Mouse (Mus musculus): ENCODE data around the gene Lyve1. TPM values are rescaled to one million over a fixed set of nuclear protein-coding genes. Genes with fewer than 3 reads are reported as not detected.

Lyve1 gene
- polyA plus RNA-seq, 1 experiment from 2014 or later = 0.23 TPM

- H3K4me2 ChIP-seq (ENCODE audit: low read depth, severe bottlenecking) = no peak overlapping the region
- ATAC-seq (ENCODE audit: insufficient number of reproducible peaks, low FRiP score, low TSS enrichment, low read depth) (no peak), DNase-seq (ENCODE audit: low spot score) (no peak)
- H3K4me1 ChIP-seq (ENCODE audit: control insufficient read depth, insufficient read depth, low read length) = no peaks in the 10 kb centered on the region
- no peaks in the 10 kb centered on the region for H3K9me3 ChIP-seq (ENCODE audit: control insufficient read depth, low read length)
- H3K9ac ChIP-seq (ENCODE audit: low read length) = no peak overlapping the region
- WGBS = 82% methylated on average over 4 of the region's 4 CpGs
- no peaks in the 10 kb centered on the region for H3K27me3 ChIP-seq (ENCODE audit: control insufficient read depth, insufficient read depth, low read length)
- H3K4me3 ChIP-seq (ENCODE audit: low read depth, low read length) = no peak overlapping the region
- H3K27ac ChIP-seq (replicated peaks; ENCODE audit: low read depth, low read length) = no peak overlapping the region
- peaks cover 5% of the 10 kb centered on the region; the same call in 1 of the 2 replicates for H3K36me3 ChIP-seq (ENCODE audit: control insufficient read depth, insufficient read depth, low read length)
Measured at GRCm38 (mm10) chr7:110823593-110823992, 39.4 kb downstream of the Lyve1 start.

- H3K9me3 ChIP-seq (ENCODE audit: control insufficient read depth, low read length) = no peaks in the 10 kb centered on the region
- H3K4me3 ChIP-seq (ENCODE audit: low read depth, low read length) = no peak overlapping the region
- no peaks in the 10 kb centered on the region for H3K4me1 ChIP-seq (ENCODE audit: control insufficient read depth, insufficient read depth, low read length)
- ATAC-seq (ENCODE audit: insufficient number of reproducible peaks, low FRiP score, low TSS enrichment, low read depth) = no peak
- no peak overlapping the region for H3K9ac ChIP-seq (ENCODE audit: low read length)
- peaks cover 5% of the 10 kb centered on the region; the same call in 1 of the 2 replicates for H3K36me3 ChIP-seq (ENCODE audit: control insufficient read depth, insufficient read depth, low read length)
- no peaks in the 10 kb centered on the region for H3K27me3 ChIP-seq (ENCODE audit: control insufficient read depth, insufficient read depth, low read length)
- 75% methylated on average over 8 of the region's 8 CpGs for WGBS
- DNase-seq (ENCODE audit: low spot score) = no peak
- H3K4me2 ChIP-seq (ENCODE audit: low read depth, severe bottlenecking) = no peak overlapping the region
- no peak overlapping the region for H3K27ac ChIP-seq (replicated peaks; ENCODE audit: low read depth, low read length)
Measured at GRCm38 (mm10) chr7:110823076-110823475, 40.0 kb downstream of the Lyve1 start.

DNA sequence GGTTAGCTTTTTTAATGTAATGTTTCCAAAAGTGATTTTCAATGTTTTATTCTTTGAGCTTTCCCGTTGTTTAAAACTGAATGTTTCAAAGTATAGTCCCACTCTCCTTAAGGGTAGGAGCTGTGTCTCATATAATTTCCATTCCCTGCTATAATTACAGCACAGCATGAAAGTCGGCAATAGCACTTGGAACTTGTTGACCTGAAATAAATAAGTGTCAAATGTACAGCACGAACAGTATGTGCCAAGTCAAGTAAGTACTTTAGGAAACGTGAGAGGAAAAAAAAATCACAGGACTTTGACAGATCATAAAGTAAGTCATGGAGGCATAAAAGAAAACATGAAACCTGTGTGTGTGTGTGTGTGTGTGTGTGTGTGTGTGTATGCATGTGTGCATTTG, 41.0 kb downstream of the Lyve1 start:
- H3K36me3 ChIP-seq (ENCODE audit: control insufficient read depth, insufficient read depth, low read length) = peaks cover 5% of the 10 kb centered on the region; the same call in 1 of the 2 replicates
- H3K4me1 ChIP-seq (ENCODE audit: control insufficient read depth, insufficient read depth, low read length) = no peaks in the 10 kb centered on the region
- H3K4me3 ChIP-seq (ENCODE audit: low read depth, low read length) = no peak overlapping the region
- no peak overlapping the region for H3K27ac ChIP-seq (replicated peaks; ENCODE audit: low read depth, low read length)
- DNase-seq (ENCODE audit: low spot score) = no peak
- no peaks in the 10 kb centered on the region for H3K27me3 ChIP-seq (ENCODE audit: control insufficient read depth, insufficient read depth, low read length)
- no peak for ATAC-seq (ENCODE audit: insufficient number of reproducible peaks, low FRiP score, low TSS enrichment, low read depth)
- 61% methylated on average over 4 of the region's 4 CpGs for WGBS
- H3K9me3 ChIP-seq (ENCODE audit: control insufficient read depth, low read length) = no peaks in the 10 kb centered on the region
- no peak overlapping the region for H3K4me2 ChIP-seq (ENCODE audit: low read depth, severe bottlenecking)
- H3K9ac ChIP-seq (ENCODE audit: low read length) = no peak overlapping the region

DNA sequence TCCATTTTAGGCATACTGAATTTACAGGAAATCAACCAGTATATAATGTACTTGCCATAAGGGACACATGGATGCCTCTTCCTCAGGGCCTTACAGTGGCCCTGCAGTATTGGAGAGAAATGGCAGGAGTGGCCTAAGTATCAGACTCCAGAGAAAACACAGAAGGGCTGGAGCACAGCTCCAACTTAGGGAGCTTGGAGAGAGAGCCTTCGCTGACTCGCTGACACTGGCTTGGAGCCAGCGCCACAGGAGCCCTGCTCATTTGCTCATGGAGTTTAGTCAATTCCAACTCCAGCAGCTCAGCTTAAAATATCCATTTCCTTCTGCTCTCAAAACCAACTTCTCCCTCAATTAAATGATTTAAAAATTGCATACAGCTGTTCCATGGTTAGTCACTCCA, 41.4 kb downstream of the Lyve1 start:
- no peak overlapping the region for H3K9ac ChIP-seq (ENCODE audit: low read length)
- no peaks in the 10 kb centered on the region for H3K4me1 ChIP-seq (ENCODE audit: control insufficient read depth, insufficient read depth, low read length)
- no peaks in the 10 kb centered on the region for H3K9me3 ChIP-seq (ENCODE audit: control insufficient read depth, low read length)
- no peak overlapping the region for H3K4me3 ChIP-seq (ENCODE audit: low read depth, low read length)
- H3K36me3 ChIP-seq (ENCODE audit: control insufficient read depth, insufficient read depth, low read length) = peaks cover 5% of the 10 kb centered on the region; the same call in 1 of the 2 replicates
- no peaks in the 10 kb centered on the region for H3K27me3 ChIP-seq (ENCODE audit: control insufficient read depth, insufficient read depth, low read length)
- ATAC-seq (ENCODE audit: insufficient number of reproducible peaks, low FRiP score, low TSS enrichment, low read depth) (no peak), DNase-seq (ENCODE audit: low spot score) (no peak)
- H3K4me2 ChIP-seq (ENCODE audit: low read depth, severe bottlenecking) = no peak overlapping the region
- 71% methylated on average over 3 of the region's 3 CpGs for WGBS
- H3K27ac ChIP-seq (replicated peaks; ENCODE audit: low read depth, low read length) = no peak overlapping the region

DNA sequence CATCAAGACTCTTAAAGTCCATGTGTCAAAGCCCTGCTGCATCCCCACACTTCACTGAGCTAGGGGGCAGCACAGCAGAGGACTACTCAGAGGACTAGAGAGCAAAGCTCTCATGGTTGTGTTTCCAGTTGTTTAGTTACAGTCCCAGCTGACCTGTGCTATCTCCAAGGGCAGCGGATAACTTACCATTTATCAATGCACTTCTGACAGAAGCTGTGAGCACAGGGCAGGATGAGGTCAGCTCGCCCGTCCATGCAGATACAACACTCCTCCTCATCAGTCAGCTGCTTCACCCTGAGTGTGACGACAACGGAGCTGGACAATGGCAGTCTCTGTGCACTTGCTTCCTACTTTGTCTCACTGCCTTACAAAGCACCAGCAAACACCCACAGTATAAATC, 42.0 kb downstream of the Lyve1 start:
- ATAC-seq (ENCODE audit: insufficient number of reproducible peaks, low FRiP score, low TSS enrichment, low read depth) = no peak
- Histone ChIP-seq H3K27me3 (ENCODE audit: control insufficient read depth, insufficient read depth, low read length) (no peaks in the 10 kb centered on the region), H3K9me3 (ENCODE audit: control insufficient read depth, low read length) (no peaks in the 10 kb centered on the region), H3K27ac (replicated peaks; ENCODE audit: low read depth, low read length) (no peak overlapping the region), H3K4me1 (ENCODE audit: control insufficient read depth, insufficient read depth, low read length) (no peaks in the 10 kb centered on the region), H3K9ac (ENCODE audit: low read length) (no peak overlapping the region), H3K36me3 (ENCODE audit: control insufficient read depth, insufficient read depth, low read length) (peaks cover 5% of the 10 kb centered on the region; the same call in 1 of the 2 replicates), H3K4me3 (ENCODE audit: low read depth, low read length) (no peak overlapping the region), H3K4me2 (ENCODE audit: low read depth, severe bottlenecking) (no peak overlapping the region)
- 70% methylated on average over 5 of the region's 5 CpGs for WGBS
- no peak for DNase-seq (ENCODE audit: low spot score)

GRCm38 (mm10) chr7:110818787-110819350, 44.2 kb downstream of the Lyve1 start:
- DNase-seq (ENCODE audit: low spot score) (no peak), ATAC-seq (ENCODE audit: insufficient number of reproducible peaks, low FRiP score, low TSS enrichment, low read depth) (no peak)
- Histone ChIP-seq H3K9me3 (ENCODE audit: control insufficient read depth, low read length) (no peaks in the 10 kb centered on the region), H3K27me3 (ENCODE audit: control insufficient read depth, insufficient read depth, low read length) (no peaks in the 10 kb centered on the region), H3K4me1 (ENCODE audit: control insufficient read depth, insufficient read depth, low read length) (no peaks in the 10 kb centered on the region), H3K9ac (ENCODE audit: low read length) (no peak overlapping the region), H3K27ac (replicated peaks; ENCODE audit: low read depth, low read length) (no peak overlapping the region), H3K36me3 (ENCODE audit: control insufficient read depth, insufficient read depth, low read length) (peaks cover 4% of the 10 kb centered on the region; the same call in 1 of the 2 replicates), H3K4me3 (ENCODE audit: low read depth, low read length) (no peak overlapping the region), H3K4me2 (ENCODE audit: low read depth, severe bottlenecking) (no peak overlapping the region)
- WGBS = 93% methylated on average over 11 of the region's 11 CpGs

GRCm38 (mm10) chr7:110818206-110818605, 44.8 kb downstream of the Lyve1 start:
- H3K4me1 ChIP-seq (ENCODE audit: control insufficient read depth, insufficient read depth, low read length) = no peaks in the 10 kb centered on the region
- no peaks in the 10 kb centered on the region for H3K9me3 ChIP-seq (ENCODE audit: control insufficient read depth, low read length)
- no peaks in the 10 kb centered on the region; the same call in 1 of the 2 replicates for H3K36me3 ChIP-seq (ENCODE audit: control insufficient read depth, insufficient read depth, low read length)
- 82% methylated on average over 6 of the region's 6 CpGs for WGBS
- no peak overlapping the region for H3K4me2 ChIP-seq (ENCODE audit: low read depth, severe bottlenecking)
- no peak overlapping the region for H3K9ac ChIP-seq (ENCODE audit: low read length)
- H3K27ac ChIP-seq (replicated peaks; ENCODE audit: low read depth, low read length) = no peak overlapping the region
- ATAC-seq (ENCODE audit: insufficient number of reproducible peaks, low FRiP score, low TSS enrichment, low read depth) = no peak
- DNase-seq (ENCODE audit: low spot score) = no peak
- no peak overlapping the region for H3K4me3 ChIP-seq (ENCODE audit: low read depth, low read length)
- no peaks in the 10 kb centered on the region for H3K27me3 ChIP-seq (ENCODE audit: control insufficient read depth, insufficient read depth, low read length)

DNA sequence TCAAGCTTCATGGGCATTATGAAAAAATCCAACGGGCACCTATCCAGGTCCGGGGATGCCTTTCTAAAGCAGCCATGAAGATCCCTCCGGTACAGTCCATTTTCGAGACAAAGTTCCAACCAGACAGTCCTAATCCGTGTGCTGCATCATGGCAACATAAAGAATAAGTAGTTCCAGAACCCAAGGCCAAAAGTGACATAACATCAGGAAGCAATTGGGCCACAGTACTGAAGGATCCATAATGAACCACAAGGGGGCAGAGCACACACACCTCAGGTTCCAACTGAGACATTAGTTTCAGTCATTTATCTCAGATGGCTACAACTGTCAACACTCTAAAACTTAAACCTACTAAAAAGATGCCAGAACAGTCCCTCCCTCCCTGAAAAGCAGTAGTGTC, 47.0 kb downstream of the Lyve1 start:
- no peak overlapping the region for H3K9ac ChIP-seq (ENCODE audit: low read length)
- peaks cover 2% of the 10 kb centered on the region; the same call in 1 of the 2 replicates for H3K36me3 ChIP-seq (ENCODE audit: control insufficient read depth, insufficient read depth, low read length)
- ATAC-seq (ENCODE audit: insufficient number of reproducible peaks, low FRiP score, low TSS enrichment, low read depth) (no peak), DNase-seq (ENCODE audit: low spot score) (peak; percentile 54)
- H3K4me1 ChIP-seq (ENCODE audit: control insufficient read depth, insufficient read depth, low read length) = no peaks in the 10 kb centered on the region
- no peak overlapping the region for H3K27ac ChIP-seq (replicated peaks; ENCODE audit: low read depth, low read length)
- WGBS = 51% methylated on average over 5 of the region's 5 CpGs
- no peaks in the 10 kb centered on the region for H3K27me3 ChIP-seq (ENCODE audit: control insufficient read depth, insufficient read depth, low read length)
- H3K4me2 ChIP-seq (ENCODE audit: low read depth, severe bottlenecking) = no peak overlapping the region
- H3K4me3 ChIP-seq (ENCODE audit: low read depth, low read length) = no peak overlapping the region
- H3K9me3 ChIP-seq (ENCODE audit: control insufficient read depth, low read length) = no peaks in the 10 kb centered on the region

DNA sequence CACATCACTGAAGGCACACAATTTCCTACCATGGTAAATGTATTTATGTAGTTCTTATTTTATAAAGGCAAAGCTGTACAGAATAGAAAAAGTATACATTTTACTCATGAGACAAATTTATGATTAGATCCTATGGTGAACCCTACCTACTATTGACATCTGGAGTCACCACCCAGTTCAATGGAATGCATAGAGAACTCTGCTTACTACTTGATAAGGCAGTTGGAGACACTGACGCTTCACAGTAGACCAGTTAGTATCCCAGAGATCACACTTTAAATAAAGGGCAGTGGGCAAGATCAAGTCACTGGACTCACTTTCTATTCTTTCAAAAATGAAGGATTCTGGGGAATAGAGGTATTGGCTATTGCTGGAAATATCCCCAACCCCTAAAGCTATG, 49.1 kb downstream of the Lyve1 start:
- Histone ChIP-seq H3K9ac (ENCODE audit: low read length) (no peak overlapping the region), H3K27me3 (ENCODE audit: control insufficient read depth, insufficient read depth, low read length) (no peaks in the 10 kb centered on the region), H3K36me3 (ENCODE audit: control insufficient read depth, insufficient read depth, low read length) (peaks cover 2% of the 10 kb centered on the region; the same call in 1 of the 2 replicates), H3K27ac (replicated peaks; ENCODE audit: low read depth, low read length) (no peak overlapping the region), H3K9me3 (ENCODE audit: control insufficient read depth, low read length) (no peaks in the 10 kb centered on the region), H3K4me1 (ENCODE audit: control insufficient read depth, insufficient read depth, low read length) (no peaks in the 10 kb centered on the region), H3K4me3 (ENCODE audit: low read depth, low read length) (no peak overlapping the region), H3K4me2 (ENCODE audit: low read depth, severe bottlenecking) (no peak overlapping the region)
- 94% methylated on average over 1 of the region's 1 CpGs for WGBS
- no peak for DNase-seq (ENCODE audit: low spot score)
- ATAC-seq (ENCODE audit: insufficient number of reproducible peaks, low FRiP score, low TSS enrichment, low read depth) = no peak
